Mouse (Mus musculus) cerebellum, adult 2 months (tissue): Measurements from ENCODE around the gene Arhgef3.

ENCODE experiments used
- CTCF ChIP-seq: fragments of 200-500 bp; IDR thresholded peaks from 2 replicates; pipeline ENCODE4 v1.5.1; 2011; ENCODE audit warnings: low read depth, mild to moderate bottlenecking, control low read depth, low read length, moderate library complexity, borderline replicate concordance; ENCODE audit not compliant: insufficient read depth
- POLR2A ChIP-seq: fragments of 200-500 bp; IDR thresholded peaks from 2 replicates; pipeline ENCODE4 v1.6.1; 2011; ENCODE audit warnings: low read length, control low read depth, borderline replicate concordance; ENCODE audit not compliant: insufficient read depth

DNA sequence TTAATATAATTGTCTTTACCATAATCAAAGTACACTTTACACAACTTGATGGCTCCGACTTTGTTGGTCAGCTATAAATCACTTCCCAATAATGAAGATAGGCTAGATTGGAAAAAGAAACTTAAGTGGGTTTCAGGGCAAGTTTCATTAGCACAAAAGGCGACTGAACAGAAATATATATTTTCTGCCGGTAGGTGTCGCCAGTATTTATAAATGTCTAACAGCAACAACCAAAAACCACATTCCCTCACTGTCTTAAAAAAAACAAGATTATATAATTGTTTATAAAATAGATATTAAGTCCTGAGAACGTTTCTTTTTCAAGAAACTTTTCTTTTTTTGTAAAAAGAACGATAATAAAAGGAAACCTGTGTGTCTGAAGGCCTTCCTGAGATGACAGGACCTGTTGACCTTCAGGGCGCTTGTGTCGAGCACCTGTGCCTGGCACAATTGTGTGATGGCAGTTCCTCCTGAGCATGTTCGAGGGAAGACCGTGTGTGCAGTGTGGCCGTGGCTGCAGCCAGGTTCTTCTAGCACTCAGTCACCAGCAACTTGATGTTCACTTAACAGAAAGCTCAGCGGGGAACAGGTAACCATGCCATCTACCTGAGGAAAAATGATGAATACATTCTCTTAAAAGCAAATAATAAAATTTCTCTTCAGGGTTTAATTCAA lies 223.5 kb downstream of the Arhgef3 start:
- TF ChIP-seq POLR2A: no peak
- no peak for TF ChIP-seq CTCF
